Mouse (Mus musculus) lung, adult 18-20 months (tissue): ENCODE measurements around the gene Slc9b1.

ENCODE experiments used
- DNase-seq, 2 experiments: peaks; one replicate each; pipeline ENCODE4 v3.0.0; 2022; ENCODE audit warnings: mixed read lengths in 2 of 2

Slc9b1 gene

DNA sequence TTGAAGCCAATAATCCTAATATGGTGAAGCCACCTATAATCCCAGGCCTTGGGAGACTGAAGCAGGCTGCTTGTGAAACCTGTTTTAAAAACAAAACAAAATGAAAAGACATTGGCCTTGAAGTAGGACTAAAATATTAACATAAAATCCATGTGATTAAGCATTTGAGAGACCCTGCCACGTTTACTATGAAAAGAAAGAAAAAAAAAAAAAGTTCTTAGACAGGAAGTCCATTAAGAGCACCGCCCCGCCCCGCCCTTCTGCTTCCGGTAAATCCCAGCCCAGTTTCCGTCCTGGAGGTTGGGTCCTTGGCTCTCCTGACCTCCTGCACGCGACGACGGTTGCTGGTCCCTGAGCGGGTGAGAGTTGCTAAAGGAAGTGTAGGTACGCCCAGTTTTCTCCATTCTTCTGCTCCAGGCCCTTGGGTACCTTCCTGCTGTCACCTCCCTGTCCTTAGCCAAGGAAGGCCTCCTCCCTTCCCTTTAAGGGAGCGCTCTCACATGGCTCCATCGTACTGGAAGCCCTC, at the start of gene Slc9b1:
Gene Slc9b1 (plus strand): TSS at position 291 of the 526 bp plus-strand sequence.
- no peak for DNase-seq

DNA sequence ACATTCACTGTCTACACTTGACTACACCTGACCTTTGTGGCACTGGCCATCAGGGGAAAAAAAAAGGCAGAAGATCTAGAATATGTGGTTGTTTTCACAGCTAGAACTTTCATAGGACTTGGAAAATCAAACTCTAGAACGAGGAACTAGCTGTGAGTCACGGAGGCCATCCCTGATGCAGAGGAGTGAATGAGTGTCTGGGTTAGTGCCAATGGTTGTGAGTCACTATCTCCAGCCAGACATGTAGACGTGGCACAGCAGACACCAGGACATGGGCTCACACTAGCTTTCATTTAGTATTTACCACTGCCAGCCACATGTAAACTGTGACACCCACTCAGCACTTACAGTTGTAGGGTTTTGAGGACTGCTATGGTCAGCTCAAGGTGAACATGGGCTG, 49.3 kb upstream of the Slc9b1 start:
- DNase-seq, result peak in 1 of 2 experiments; percentile 29

- no peak for DNase-seq
Observed at GRCm38 (mm10) chr3:135300081-135300480, 47.7 kb upstream of the Slc9b1 start.

DNA sequence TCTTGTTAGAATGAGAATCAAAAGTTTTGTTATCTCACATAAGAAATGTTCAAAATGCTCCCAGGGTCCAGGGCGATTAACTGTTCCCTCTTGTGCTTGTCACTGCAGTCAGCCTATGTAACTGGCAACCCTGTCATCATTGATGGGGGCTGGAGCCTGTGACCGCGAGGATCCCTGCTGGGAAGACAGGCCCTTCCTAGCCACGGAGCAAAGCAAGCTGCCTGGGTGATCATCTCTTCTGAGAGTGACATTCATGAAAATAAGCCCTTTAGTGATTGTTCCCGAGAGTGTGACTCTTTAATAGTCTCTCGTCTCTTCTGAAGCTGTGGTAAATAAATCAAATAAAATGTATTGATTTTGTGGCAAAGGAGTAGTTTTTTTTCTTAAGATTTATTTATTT, 43.8 kb upstream of the Slc9b1 start:
- DNase-seq, result no peak

GRCm38 (mm10) chr3:135304566-135304965, 43.3 kb upstream of the Slc9b1 start:
- DNase-seq, result no peak

- peak; percentile 33 to 61 for DNase-seq
Observed at GRCm38 (mm10) chr3:135307411-135308259, 40.2 kb upstream of the Slc9b1 start, which contains the start of gene Slc9b2. Slc9b2 (plus strand) TSS chr3:135307700.

DNA sequence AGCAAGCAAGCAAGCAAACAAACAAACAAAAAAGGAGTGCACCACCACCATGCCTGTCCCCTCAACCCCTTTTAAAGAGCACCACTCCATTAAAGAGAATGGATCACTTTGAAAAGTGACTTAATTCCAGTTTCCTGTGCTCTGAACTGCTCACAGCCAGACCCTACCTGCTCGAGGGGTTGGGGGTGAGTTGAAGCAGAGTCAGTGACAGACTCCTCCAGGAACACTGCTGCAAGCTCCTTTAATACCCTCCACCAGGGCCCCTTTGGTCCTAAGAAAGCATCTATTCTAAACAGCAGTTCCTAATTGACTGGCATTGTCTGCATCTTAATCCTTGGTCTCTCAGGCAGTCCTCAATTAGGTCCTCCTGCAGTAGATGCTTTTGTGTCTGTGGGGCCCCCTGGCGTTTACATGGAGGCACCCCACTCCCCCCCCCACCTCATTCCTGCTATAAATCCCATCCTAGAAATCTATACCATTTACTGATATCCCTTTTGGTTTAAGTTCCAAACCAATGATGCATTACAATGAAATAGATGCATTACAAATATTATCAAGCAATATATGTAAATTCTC, 34.8 kb upstream of the Slc9b1 start:
- no peak for DNase-seq

DNA sequence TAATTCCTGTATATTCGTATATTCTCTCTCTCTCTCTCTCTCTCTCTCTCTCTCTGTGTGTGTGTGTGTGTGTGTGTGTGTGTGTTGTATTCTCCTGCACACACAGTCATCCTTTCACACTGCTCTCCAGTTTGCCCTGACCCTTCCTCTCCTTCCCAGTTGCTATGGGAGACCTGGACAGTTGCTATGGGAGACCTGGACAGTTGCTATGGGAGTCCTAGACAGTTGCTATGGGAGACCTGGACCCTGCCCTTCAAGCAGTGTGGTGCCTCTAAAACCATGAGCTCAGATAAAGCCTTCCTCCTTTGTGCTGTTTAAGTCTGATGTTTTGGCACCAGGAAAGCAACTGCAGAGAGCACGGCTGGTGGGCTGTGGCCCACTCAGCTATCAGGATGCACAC, 34.1 kb upstream of the Slc9b1 start:
- DNase-seq, result no peak

- no peak for DNase-seq
Observed at GRCm38 (mm10) chr3:135314811-135315210, 33.0 kb upstream of the Slc9b1 start.

- DNase-seq, result no peak
Observed at GRCm38 (mm10) chr3:135315720-135316425, 32.0 kb upstream of the Slc9b1 start.

- no peak for DNase-seq
Observed at GRCm38 (mm10) chr3:135318331-135318730, 29.5 kb upstream of the Slc9b1 start.

DNA sequence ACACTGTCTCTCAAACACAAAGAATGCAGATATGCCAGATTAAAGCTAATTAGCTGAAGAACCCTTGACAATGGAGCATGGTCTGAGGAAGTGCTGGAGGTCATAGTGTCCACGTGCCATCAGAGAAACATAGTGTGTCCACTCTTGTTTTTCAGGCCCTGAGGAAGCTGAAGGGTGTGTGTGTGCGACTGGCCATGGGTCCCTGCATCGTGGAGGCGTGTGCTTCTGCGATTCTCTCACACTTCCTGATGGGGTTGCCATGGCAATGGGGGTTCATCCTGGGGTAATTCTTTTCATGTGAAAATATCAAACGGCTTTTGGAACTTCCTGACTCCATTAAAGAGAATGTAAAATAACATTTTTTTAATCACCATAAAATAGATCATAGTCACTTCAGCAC, 23.5 kb upstream of the Slc9b1 start:
- no peak for DNase-seq

GRCm38 (mm10) chr3:135327176-135327575, 20.7 kb upstream of the Slc9b1 start:
- no peak for DNase-seq

GRCm38 (mm10) chr3:135327601-135328000, 20.2 kb upstream of the Slc9b1 start:
- DNase-seq, result no peak

DNA sequence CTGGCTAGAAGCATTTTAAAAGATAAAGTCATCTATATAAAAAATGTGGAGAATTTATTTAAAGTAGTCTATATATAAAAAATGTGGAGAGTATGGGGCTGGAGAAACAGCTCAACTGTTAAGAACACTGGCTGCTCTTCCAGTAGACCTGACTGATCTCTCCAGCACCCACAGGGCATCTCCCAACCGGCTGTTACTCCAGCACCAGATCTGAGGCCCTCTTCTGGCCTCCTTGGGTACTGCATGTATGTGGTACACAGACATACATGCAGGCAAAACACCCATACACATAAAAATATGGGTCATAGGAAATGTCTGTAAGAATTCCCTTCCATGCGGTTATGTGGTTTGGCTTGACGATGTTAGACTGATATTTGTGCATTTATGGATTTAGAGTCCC, 19.3 kb upstream of the Slc9b1 start:
- DNase-seq, result peak; percentile 42 to 55

DNA sequence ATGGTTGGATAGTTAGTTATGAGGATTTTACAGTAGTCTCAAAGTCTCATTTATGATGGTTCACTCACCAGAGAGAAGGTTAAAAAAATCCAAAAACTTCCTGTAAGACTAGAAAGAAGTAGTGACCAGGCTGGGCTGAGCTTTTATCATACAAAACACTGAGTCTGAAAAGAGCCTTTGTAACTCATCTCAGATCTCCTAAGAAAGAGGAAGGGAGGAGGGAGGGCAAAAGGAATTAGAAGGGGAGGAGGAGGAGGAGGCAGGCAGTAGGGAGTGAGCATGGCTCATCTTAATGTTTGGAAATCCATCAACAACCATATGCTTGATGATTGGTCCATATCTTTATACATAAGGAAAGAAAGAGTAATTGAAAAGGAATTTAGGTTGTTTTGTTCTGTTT, 15.1 kb upstream of the Slc9b1 start:
- DNase-seq, result no peak

DNA sequence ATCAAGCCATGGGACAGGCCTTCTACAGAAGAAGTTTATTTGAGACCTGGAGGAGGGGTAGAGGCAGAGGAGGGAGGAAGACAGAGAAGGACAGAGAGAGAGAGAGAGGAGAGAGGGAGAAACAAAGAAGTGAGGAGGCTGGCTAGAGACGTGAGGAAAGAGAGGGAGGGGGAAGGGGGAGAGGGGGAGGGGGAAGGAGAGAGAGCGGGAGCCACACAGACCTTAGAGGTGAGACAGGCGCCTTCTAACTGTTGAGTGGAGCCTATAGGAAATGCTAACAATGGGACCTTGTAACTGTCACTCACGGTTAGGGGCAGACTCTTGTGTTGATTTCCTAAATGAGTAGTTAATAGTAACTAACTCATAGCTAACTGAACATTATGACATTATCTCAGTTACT, 14.1 kb upstream of the Slc9b1 start:
- no peak for DNase-seq

DNA sequence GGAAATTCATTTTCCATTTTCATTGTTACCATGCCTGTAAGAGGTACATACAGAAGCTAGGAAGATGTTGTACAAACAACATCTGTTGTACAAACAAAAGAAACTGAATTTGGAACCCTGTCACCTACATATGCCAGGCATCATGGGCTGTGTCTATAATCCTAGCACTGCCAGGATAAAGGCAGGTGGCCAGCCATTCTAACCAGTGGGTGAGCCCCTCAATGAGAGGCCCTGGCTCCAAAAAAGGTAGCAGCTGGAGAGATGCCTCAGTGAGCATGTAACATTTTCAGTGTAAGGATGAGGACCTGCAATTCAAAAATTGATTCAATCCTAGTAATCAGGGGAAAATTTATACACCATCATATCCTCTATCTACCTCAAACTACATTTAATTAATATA, 1.2 kb downstream of the Slc9b1 start:
- no peak for DNase-seq

GRCm38 (mm10) chr3:135351857-135352256, 4.0 kb downstream of the Slc9b1 start:
- no peak for DNase-seq

- no peak for DNase-seq
Observed at GRCm38 (mm10) chr3:135357394-135357793, 9.6 kb downstream of the Slc9b1 start.

GRCm38 (mm10) chr3:135375836-135376235, 28.0 kb downstream of the Slc9b1 start:
- no peak for DNase-seq

DNA sequence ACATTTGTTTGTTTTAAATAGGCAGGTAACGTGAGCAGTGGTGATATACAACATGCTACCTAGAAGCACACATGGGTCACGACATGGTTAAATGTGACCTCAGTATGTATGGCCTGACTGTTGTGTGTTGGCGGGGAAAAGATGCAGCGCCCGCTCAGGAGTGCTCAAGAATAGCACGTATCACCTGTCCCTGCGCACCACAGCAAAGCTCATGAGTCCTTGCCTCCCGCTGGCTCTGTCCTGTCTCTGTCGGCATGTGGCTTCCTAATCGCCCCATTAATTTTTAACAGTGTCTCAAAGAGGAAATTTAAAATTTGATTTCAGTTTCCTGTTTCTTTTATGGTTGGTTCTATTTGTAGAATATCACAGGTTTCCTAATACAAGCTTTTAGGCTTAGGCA, 29.6 kb downstream of the Slc9b1 start:
- no peak for DNase-seq

DNA sequence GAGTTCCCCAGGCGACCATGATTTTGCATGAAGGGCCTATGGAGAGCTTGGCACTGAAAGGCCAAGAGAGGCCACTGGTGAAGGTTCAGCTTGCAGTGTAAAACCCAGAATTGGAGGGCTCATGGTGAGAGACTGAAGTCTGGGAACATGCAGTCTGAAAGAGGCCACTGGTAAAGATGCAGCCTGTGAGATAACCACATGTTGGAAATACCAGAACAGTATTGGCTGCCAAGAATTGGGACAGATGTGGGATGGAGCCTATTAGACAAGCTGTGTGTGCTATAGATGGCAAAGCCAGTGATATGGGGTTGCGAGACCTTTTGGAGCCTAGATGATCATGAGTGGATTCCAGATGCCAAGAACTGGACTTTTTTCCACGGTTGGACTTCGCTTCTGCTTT, 32.0 kb downstream of the Slc9b1 start:
- no peak for DNase-seq

- DNase-seq, result no peak
Observed at GRCm38 (mm10) chr3:135393186-135393585, 45.4 kb downstream of the Slc9b1 start.
